Mouse (Mus musculus) lung, postnatal 36 days (tissue): ENCODE measurements around the gene Katnal1.

Experiments
- DNase-seq: peaks from one replicate; pipeline ENCODE4 v3.0.0; 2022; ENCODE audit warnings: mixed read lengths

Katnal1 gene

GRCm38 (mm10) chr5:148873116-148873515, 56.0 kb downstream of the Katnal1 start:
- DNase-seq = no peak

- no peak for DNase-seq
Measured at GRCm38 (mm10) chr5:148869583-148869982, 59.5 kb downstream of the Katnal1 start.

- peak; percentile 13 for DNase-seq
Measured at GRCm38 (mm10) chr5:148867766-148868165, 61.4 kb downstream of the Katnal1 start.

- no peak for DNase-seq
Measured at GRCm38 (mm10) chr5:148867171-148867570, 61.9 kb downstream of the Katnal1 start.

GRCm38 (mm10) chr5:148866571-148866970, 62.5 kb downstream of the Katnal1 start:
- DNase-seq = peak; percentile 46

- no peak for DNase-seq
Measured at GRCm38 (mm10) chr5:148863409-148863808, 65.7 kb downstream of the Katnal1 start.

- DNase-seq = no peak
Measured at GRCm38 (mm10) chr5:148862853-148863252, 66.3 kb downstream of the Katnal1 start.

- DNase-seq = no peak
Measured at GRCm38 (mm10) chr5:148862136-148862535, 67.0 kb downstream of the Katnal1 start.

GRCm38 (mm10) chr5:148857522-148857921, 71.6 kb downstream of the Katnal1 start:
- DNase-seq = no peak

GRCm38 (mm10) chr5:148855047-148855446, 74.1 kb downstream of the Katnal1 start:
- DNase-seq = no peak

- no peak for DNase-seq
Measured at GRCm38 (mm10) chr5:148854166-148854565, 75.0 kb downstream of the Katnal1 start.

GRCm38 (mm10) chr5:148849516-148849915, 79.6 kb downstream of the Katnal1 start:
- no peak for DNase-seq

GRCm38 (mm10) chr5:148847032-148847431, 82.1 kb downstream of the Katnal1 start:
- DNase-seq = no peak

GRCm38 (mm10) chr5:148837069-148837468, 92.1 kb downstream of the Katnal1 start:
- peak; percentile 21 for DNase-seq

GRCm38 (mm10) chr5:148831596-148832257, 97.4 kb downstream of the Katnal1 start:
- DNase-seq = peak; percentile 78

GRCm38 (mm10) chr5:148831141-148831547, 98.0 kb downstream of the Katnal1 start:
- peak; percentile 11 for DNase-seq

- no peak for DNase-seq
Measured at GRCm38 (mm10) chr5:148825732-148826131, 103.4 kb downstream of the Katnal1 start.

GRCm38 (mm10) chr5:148822772-148823171, 106.3 kb downstream of the Katnal1 start:
- DNase-seq = no peak
